Mouse (Mus musculus) neural tube, embryonic 15.5 days (tissue): Measurements from ENCODE around the gene Gm5168. TPM values are rescaled to one million over a fixed set of nuclear protein-coding genes. Genes with fewer than 3 reads are reported as not detected.
"Not testable (repeated sequence)": the region's sequence is repeated elsewhere in the genome, so short reads cannot be mapped to it uniquely, and the experiment has no call there.

Source experiments
- ATAC-seq: fragments of 200-750 bp; cut with Nextera tagmentation; 2 replicates; pipeline ENCODE4 v1.8.0; 2017; ENCODE audit warnings: mild to moderate bottlenecking, moderate TSS enrichment, moderate library complexity; ENCODE audit not compliant: low FRiP score
- H3K27ac ChIP-seq: fragments of 300-500 bp; sonication (generic); replicated peaks from 2 replicates; pipeline ENCODE4 v1.5.1; 2015; ENCODE audit warnings: mild to moderate bottlenecking, inconsistent platforms
- H3K27me3 ChIP-seq: fragments of 300-500 bp; sonication (generic); replicated peaks from 2 replicates; pipeline ENCODE4 v1.6.1; 2015; ENCODE audit warnings: inconsistent platforms
- H3K36me3 ChIP-seq: fragments of 300-500 bp; sonication (generic); 2 replicates; pipeline ENCODE4 v1.6.1; 2015; ENCODE audit warnings: inconsistent platforms
- H3K4me1 ChIP-seq: fragments of 300-500 bp; sonication (generic); 2 replicates; pipeline ENCODE4 v1.6.1; 2015; ENCODE audit warnings: inconsistent platforms
- H3K4me2 ChIP-seq: fragments of 300-500 bp; sonication (generic); 2 replicates; pipeline ENCODE4 v1.6.1; 2015; ENCODE audit warnings: inconsistent platforms, mild to moderate bottlenecking, moderate library complexity
- H3K4me3 ChIP-seq: fragments of 300-500 bp; sonication (generic); replicated peaks from 2 replicates; pipeline ENCODE4 v1.5.1; 2015; ENCODE audit warnings: mild to moderate bottlenecking, inconsistent platforms
- H3K9ac ChIP-seq: fragments of 300-500 bp; sonication (generic); replicated peaks from 2 replicates; pipeline ENCODE4 v1.6.1; 2015; ENCODE audit warnings: mild to moderate bottlenecking, inconsistent platforms
- H3K9me3 ChIP-seq: fragments of 300-500 bp; sonication (generic); replicated peaks from 2 replicates; pipeline ENCODE4 v1.6.1; 2016; ENCODE audit warnings: inconsistent platforms
- WGBS: fragments of 180-500 bp; shearing (Covaris S2); methylation state at CpG from one replicate; pipeline ENCODE4 v1.1.7; 2015; ENCODE audit warnings: mixed read lengths; 5-methylcytosine and 5-hydroxymethylcytosine counted together
- polyA plus RNA-seq: library from polyadenylated mRNA; unstranded; fragments of >200 nt; fragmentation: Nextera tagmentation; extraction: Ambion mirVana; gene quantifications from 2 replicates; pipeline ENCODE4 v1.2.1, GENCODE M21; 2015

Gene Gm5168
- polyA plus RNA-seq: not detected in 2 replicates

- ATAC-seq, H3K27me3 ChIP-seq, H3K36me3 ChIP-seq, H3K27ac ChIP-seq, H3K4me1 ChIP-seq, H3K9ac ChIP-seq, H3K4me2 ChIP-seq, H3K4me3 ChIP-seq, H3K9me3 ChIP-seq: not testable (repeated sequence)
- 100% methylated on average over 1 of the region's 3 CpGs for WGBS
Observed at GRCm38 (mm10) chrX:26050941-26051340, at the start of gene Gm5168. TSS of gene Gm5168 (minus strand) at chrX:26051041.

Other genes starting within 250 kb of the Gm5168 start
- gene Gm2012, start 180.3 kb upstream of the Gm5168 start, polyA plus RNA-seq: not detected in 2 replicates